Mouse (Mus musculus) embryonic fibroblast, embryonic 13.5 days (primary cell): ENCODE results near the gene Postn.

Source experiments
- CTCF ChIP-seq: IDR thresholded peaks from 2 replicates; pipeline ENCODE4 v1.5.1; 2011; ENCODE audit warnings: mild to moderate bottlenecking, control low read depth, low read length, moderate library complexity, borderline replicate concordance; ENCODE audit not compliant: insufficient read depth
- POLR2A ChIP-seq: IDR thresholded peaks from 2 replicates; pipeline ENCODE4 v1.6.1; 2011; ENCODE audit warnings: low read depth, mild to moderate bottlenecking, control low read depth, low read length, moderate library complexity

DNA sequence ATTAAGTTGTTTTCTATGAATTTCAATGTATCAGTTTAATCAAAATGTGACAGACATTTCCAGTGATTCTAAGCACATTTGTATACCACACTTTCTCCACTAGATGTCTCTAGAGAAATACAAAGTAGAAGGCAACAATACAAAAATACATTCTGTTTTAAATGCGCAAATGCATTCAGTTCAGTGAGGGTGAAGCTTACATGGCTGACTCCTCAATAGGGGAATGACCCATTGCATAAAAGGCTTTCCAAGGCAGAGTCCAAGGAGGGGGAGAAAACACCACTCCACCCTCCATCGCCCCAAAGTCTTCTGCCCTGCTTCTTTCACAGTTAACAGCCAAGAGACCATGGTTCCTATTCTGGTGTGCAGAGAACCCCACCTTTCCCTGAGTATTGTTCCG lies 3.3 kb upstream of the Postn start:
- TF ChIP-seq CTCF (no peak), POLR2A (no peak)
